Mouse (Mus musculus) heart, postnatal 0 days (tissue): ENCODE measurements at regions not wholly inside any gene's neighbourhood (a gene's known extent, or its start where the extent isn't known, plus 50 kb on each side); places are given as distances from the start of the nearest gene placed in this dataset.

Experiments used
- ATAC-seq: fragments of 200-750 bp; cut with Nextera tagmentation; 2 replicates; pipeline ENCODE4 v1.8.0; 2017; ENCODE audit warnings: low read depth, moderate number of reproducible peaks, moderate library complexity; ENCODE audit not compliant: insufficient read depth
- DNase-seq: peaks from one replicate; pipeline ENCODE4 v3.0.0-alpha.2; 2016; ENCODE audit warnings: low spot score
- H3K27ac ChIP-seq: fragments of 300-500 bp; sonication (generic); 2 replicates; pipeline ENCODE4 v1.5.1; 2014; ENCODE audit warnings: low read depth, mild to moderate bottlenecking
- H3K27me3 ChIP-seq: fragments of 300-500 bp; sonication (generic); 2 replicates; pipeline ENCODE4 v1.6.1; 2014; ENCODE audit warnings: low read length, mixed read lengths; ENCODE audit not compliant: control insufficient read depth, insufficient read depth
- H3K36me3 ChIP-seq: fragments of 300-500 bp; sonication (generic); replicated peaks from 2 replicates; pipeline ENCODE4 v1.6.1; 2014; ENCODE audit warnings: low read length, mixed read lengths; ENCODE audit not compliant: control insufficient read depth, insufficient read depth
- H3K4me1 ChIP-seq: fragments of 300-500 bp; sonication (generic); 2 replicates; pipeline ENCODE4 v1.6.1; 2014; ENCODE audit warnings: antibody characterized with exemption; ENCODE audit not compliant: control insufficient read depth, insufficient read depth
- H3K4me2 ChIP-seq: fragments of 300-500 bp; sonication (generic); 2 replicates; pipeline ENCODE4 v1.6.1; 2014; ENCODE audit warnings: low read depth, mild to moderate bottlenecking, low read length, moderate library complexity
- H3K4me3 ChIP-seq: fragments of 300-500 bp; sonication (generic); 2 replicates; pipeline ENCODE4 v1.5.1; 2014; ENCODE audit warnings: low read depth, low read length
- H3K9ac ChIP-seq: fragments of 300-500 bp; sonication (generic); replicated peaks from 2 replicates; pipeline ENCODE4 v1.6.1; 2014; ENCODE audit warnings: low read depth, low read length, mixed read lengths
- H3K9me3 ChIP-seq: fragments of 300-500 bp; sonication (generic); replicated peaks from 2 replicates; pipeline ENCODE4 v1.6.1; 2016; ENCODE audit warnings: low read length; ENCODE audit not compliant: control insufficient read depth
- CTCF ChIP-seq: IDR thresholded peaks from 2 replicates; pipeline ENCODE4 v1.5.1; 2016; ENCODE audit warnings: antibody characterized with exemption, control low read depth, low read depth
- EP300 ChIP-seq: IDR thresholded peaks from 2 replicates; pipeline ENCODE4 v1.6.1; 2016; ENCODE audit warnings: antibody characterized with exemption, low read depth
- WGBS: fragments of 180-500 bp; shearing (Covaris S2); extraction: QIAGEN DNeasy Blood & Tissue Kit; methylation state at CpG from one replicate; pipeline ENCODE4 v1.1.7; 2014; 5-methylcytosine and 5-hydroxymethylcytosine counted together

- H3K4me2 ChIP-seq, result peak overlapping the region; percentile 49
- no peak for ATAC-seq
Observed at GRCm38 (mm10) chr7:70718149-70718765, 351.7 kb upstream of the Nr2f2 start.

GRCm38 (mm10) chr7:70717608-70718007 is 351.1 kb upstream of the Nr2f2 start:
- WGBS, result 86% methylated on average over 3 of the region's 3 CpGs
- Histone ChIP-seq H3K36me3 (no peaks in the 10 kb centered on the region), H3K27ac (no peak overlapping the region), H3K4me1 (no peaks in the 10 kb centered on the region), H3K4me3 (no peak overlapping the region), H3K9ac (no peak overlapping the region), H3K4me2 (no peak overlapping the region), H3K9me3 (no peaks in the 10 kb centered on the region), H3K27me3 (no peaks in the 10 kb centered on the region)
- no peak for TF ChIP-seq CTCF
- TF ChIP-seq EP300, result no peak
- DNase-seq (no peak), ATAC-seq (no peak)

More at GRCm38 (mm10) chr7:70718149-70718765, 351.7 kb upstream of the Nr2f2 start:
- Histone ChIP-seq H3K36me3 (no peaks in the 10 kb centered on the region), H3K27ac (no peak overlapping the region), H3K4me3 (peak overlapping the region; percentile 26), H3K27me3 (no peaks in the 10 kb centered on the region), H3K4me1 (no peaks in the 10 kb centered on the region), H3K9ac (no peak overlapping the region), H3K9me3 (no peaks in the 10 kb centered on the region)
- peak; percentile 9 for DNase-seq
- no peak for TF ChIP-seq CTCF
- no peak for TF ChIP-seq EP300
- WGBS, result 33% methylated on average over 18 of the region's 18 CpGs

GRCm38 (mm10) chr7:70716811-70717458 is 350.4 kb upstream of the Nr2f2 start:
- TF ChIP-seq CTCF (no peak), EP300 (no peak)
- H3K9ac ChIP-seq, result no peak overlapping the region
- H3K9me3 ChIP-seq, result no peaks in the 10 kb centered on the region
- DNase-seq (no peak), ATAC-seq (no peak)
- H3K4me1 ChIP-seq, result no peaks in the 10 kb centered on the region
- H3K27ac ChIP-seq, result no peak overlapping the region
- no peaks in the 10 kb centered on the region for H3K27me3 ChIP-seq
- H3K36me3 ChIP-seq, result no peaks in the 10 kb centered on the region
- H3K4me3 ChIP-seq, result no peak overlapping the region
- H3K4me2 ChIP-seq, result no peak overlapping the region
- WGBS, result 77% methylated on average over 4 of the region's 4 CpGs

GRCm38 (mm10) chr7:70712141-70712540 is 345.6 kb upstream of the Nr2f2 start:
- H3K27me3 ChIP-seq, result no peaks in the 10 kb centered on the region
- no peak overlapping the region for H3K9ac ChIP-seq
- no peaks in the 10 kb centered on the region for H3K36me3 ChIP-seq
- no peaks in the 10 kb centered on the region for H3K4me1 ChIP-seq
- no peak overlapping the region for H3K4me2 ChIP-seq
- H3K27ac ChIP-seq, result no peak overlapping the region
- H3K9me3 ChIP-seq, result no peaks in the 10 kb centered on the region
- no peak for TF ChIP-seq EP300
- no peak for TF ChIP-seq CTCF
- ATAC-seq (no peak), DNase-seq (no peak)
- WGBS, result 52% methylated on average over 6 of the region's 6 CpGs
- no peak overlapping the region for H3K4me3 ChIP-seq

GRCm38 (mm10) chr7:70706281-70706680 is 339.7 kb upstream of the Nr2f2 start:
- Histone ChIP-seq H3K4me2 (no peak overlapping the region), H3K36me3 (no peaks in the 10 kb centered on the region), H3K27me3 (no peaks in the 10 kb centered on the region), H3K9ac (no peak overlapping the region), H3K4me3 (no peak overlapping the region), H3K9me3 (no peaks in the 10 kb centered on the region), H3K27ac (no peak overlapping the region), H3K4me1 (no peaks in the 10 kb centered on the region)
- TF ChIP-seq EP300 (no peak), CTCF (no peak)
- no peak for ATAC-seq
- 79% methylated on average over 9 of the region's 9 CpGs for WGBS
- DNase-seq, result no peak

GRCm38 (mm10) chr7:70703784-70704183 is 337.2 kb upstream of the Nr2f2 start:
- no peak for TF ChIP-seq EP300
- TF ChIP-seq CTCF, result no peak

More at GRCm38 (mm10) chr7:70703784-70704183, 337.2 kb upstream of the Nr2f2 start:
- H3K4me3 ChIP-seq, result no peak overlapping the region
- no peak overlapping the region for H3K4me2 ChIP-seq
- no peak for ATAC-seq
- 81% methylated on average over 1 of the region's 1 CpGs for WGBS
- no peak overlapping the region for H3K9ac ChIP-seq
- no peaks in the 10 kb centered on the region for H3K4me1 ChIP-seq
- no peak overlapping the region for H3K27ac ChIP-seq
- no peaks in the 10 kb centered on the region for H3K9me3 ChIP-seq
- no peaks in the 10 kb centered on the region for H3K27me3 ChIP-seq
- H3K36me3 ChIP-seq, result no peaks in the 10 kb centered on the region
- DNase-seq, result no peak
